Mouse (Mus musculus) megakaryocyte, adult 5-6 weeks (primary cell): ENCODE measurements at regions not wholly inside any gene's neighbourhood (a gene's known extent, or its start where the extent isn't known, plus 50 kb on each side); places are given as distances from the start of the nearest gene placed in this dataset.

Experiments
- ATAC-seq: 2 replicates; pipeline ENCODE4 v1.8.0; 2016; ENCODE audit warnings: mild to moderate bottlenecking, inconsistent platforms; ENCODE audit not compliant: poor library complexity, severe bottlenecking

GRCm38 (mm10) chr8:103138136-103138535, 352.7 kb upstream of the Cdh11 start:
- no peak for ATAC-seq

- no peak for ATAC-seq
These were observed 359.4 kb upstream of the Cdh11 start for GRCm38 (mm10) chr8:103144835-103145234.

- no peak for ATAC-seq
These were observed 362.6 kb upstream of the Cdh11 start for GRCm38 (mm10) chr8:103148013-103148412.

DNA sequence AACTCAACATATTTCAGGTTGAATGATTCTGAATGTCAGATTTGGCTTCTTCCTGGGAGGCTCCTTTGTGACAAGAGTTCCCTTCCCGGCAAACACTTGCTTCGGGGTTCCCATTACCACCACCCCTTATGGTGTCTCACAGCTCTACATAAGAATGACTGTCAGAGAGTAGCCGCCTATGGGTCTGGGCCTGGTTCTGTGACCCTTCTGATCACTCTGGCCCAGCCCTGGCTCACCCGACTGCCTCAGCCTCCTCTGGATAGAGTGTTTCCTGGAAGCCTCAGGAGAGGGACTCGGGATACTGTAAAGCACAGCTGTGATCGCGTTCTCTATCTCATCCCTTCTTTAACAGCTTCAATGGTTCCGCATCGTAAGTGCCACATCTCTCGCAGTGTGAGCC, 363.0 kb upstream of the Cdh11 start:
- no peak for ATAC-seq

DNA sequence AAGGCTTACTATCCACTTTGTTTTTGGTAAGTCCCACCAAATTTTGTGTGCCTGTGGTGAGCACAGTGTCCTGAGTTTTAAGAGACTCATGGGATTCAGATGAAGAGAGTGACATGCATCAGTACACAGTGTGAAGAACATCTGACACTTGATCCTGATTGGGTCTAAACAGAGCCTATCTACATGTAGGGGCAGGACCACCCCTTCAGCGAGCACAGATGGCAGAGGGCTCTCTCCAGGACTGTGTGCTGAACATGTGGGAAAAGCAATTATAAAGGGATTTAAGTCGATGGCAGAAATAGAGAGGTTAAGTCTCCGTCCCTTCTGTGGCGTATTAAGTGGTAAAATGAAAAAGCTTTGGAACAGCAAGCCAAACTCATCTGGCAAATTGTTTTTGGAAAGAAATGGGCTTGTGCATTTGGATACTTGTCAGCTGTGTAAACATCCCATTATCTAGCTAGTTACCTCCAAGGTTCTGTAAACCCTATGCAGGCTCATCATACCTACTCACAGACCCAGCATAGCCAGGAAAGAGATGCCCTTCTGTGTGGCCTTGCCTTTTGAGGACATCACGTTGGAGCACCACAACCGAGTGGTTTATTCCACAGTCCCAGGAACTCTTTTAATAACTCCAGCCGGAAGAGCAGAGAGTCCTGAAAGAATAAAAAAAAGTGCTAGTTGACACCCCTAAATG, 381.3 kb upstream of the Cdh11 start:
- no peak for ATAC-seq

- ATAC-seq, result no peak
These were observed 387.9 kb upstream of the Cdh11 start for GRCm38 (mm10) chr8:103173313-103173712.

DNA sequence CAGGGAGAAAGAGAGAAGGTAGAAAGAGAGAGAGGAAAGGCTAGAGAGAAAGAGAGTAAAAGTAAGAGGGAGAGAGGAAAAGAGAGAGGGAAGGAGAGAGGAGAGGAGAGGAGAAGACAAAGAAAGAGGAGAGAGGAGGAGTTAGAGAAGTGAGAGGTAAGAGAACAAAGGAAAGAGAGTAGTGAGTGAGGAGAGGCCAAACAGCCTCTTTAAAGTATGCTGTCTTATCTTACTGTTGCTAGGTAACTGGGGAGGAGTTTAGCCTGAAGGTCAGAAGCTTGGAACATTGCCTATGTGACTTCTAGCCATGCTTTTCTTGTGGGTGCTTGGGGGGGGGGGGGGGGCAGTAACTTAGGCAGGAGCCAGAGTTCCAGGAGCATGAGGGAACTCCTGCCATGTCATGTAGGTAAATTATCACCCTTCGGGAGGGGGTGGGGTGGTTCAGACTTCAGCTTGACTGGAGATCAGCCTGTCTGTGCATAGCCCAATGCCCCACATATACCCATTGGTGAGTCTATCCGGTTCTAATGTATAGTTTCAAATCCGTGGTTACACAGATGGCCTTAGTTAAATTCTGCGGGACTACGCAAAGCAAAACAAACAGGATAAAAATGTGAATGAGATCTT, 388.5 kb upstream of the Cdh11 start:
- ATAC-seq, result no peak

GRCm38 (mm10) chr8:103180661-103181060, 395.2 kb upstream of the Cdh11 start:
- ATAC-seq, result no peak

DNA sequence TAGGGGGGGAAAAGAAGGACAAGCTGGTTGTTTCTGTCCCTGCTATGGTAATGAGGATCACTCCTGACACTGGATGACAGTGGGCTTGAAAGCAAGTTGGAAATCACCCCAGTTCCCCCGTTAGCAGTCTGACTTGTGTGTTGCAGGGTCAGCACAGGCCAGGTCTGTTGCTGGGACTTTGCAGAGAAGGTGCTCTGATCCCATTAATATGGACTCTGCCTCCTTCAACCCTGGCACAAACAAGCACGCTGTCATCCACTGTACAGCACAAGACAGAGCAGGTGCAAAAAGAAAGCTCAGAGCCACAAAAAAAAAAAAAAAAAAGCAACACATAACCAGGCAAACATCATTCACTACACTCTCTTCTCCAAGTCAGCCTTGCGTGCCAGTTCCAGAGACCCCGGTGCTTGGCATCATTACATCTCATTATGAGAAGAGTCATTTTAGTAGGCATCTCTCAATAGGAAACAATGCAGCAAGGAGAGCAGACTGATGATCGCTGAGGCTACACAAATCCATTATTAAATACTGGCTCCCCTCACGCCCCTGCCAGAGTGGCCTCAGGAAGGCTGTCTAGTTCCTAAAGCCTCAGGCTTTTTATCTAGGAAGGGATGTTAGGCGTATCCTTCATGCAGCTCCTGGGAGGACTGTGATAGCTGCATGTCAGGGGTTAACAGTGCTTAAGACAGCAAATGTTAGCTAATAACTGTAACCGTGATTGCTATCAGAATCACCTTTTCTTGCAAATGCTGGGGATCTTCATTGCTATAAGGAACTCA, 403.5 kb upstream of the Cdh11 start:
- no peak for ATAC-seq

DNA sequence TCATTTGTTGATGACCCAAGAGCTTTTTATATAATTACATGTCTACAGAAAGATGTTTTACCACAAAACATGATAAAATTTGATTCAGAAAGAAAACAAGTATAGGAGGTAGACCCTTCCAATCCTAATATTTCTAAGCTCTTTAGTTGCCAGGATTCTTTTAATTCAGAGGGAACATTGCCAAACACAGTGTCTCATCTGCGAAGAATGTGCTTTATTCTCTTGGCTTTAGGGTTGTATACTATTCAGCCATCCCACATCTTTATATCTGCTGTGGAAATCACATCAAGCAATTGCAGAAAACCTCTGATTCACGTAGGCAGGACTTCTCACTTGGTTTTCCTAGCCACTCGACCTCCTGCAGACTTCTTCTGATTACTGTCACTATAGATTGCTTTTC, 412.8 kb upstream of the Cdh11 start:
- no peak for ATAC-seq

DNA sequence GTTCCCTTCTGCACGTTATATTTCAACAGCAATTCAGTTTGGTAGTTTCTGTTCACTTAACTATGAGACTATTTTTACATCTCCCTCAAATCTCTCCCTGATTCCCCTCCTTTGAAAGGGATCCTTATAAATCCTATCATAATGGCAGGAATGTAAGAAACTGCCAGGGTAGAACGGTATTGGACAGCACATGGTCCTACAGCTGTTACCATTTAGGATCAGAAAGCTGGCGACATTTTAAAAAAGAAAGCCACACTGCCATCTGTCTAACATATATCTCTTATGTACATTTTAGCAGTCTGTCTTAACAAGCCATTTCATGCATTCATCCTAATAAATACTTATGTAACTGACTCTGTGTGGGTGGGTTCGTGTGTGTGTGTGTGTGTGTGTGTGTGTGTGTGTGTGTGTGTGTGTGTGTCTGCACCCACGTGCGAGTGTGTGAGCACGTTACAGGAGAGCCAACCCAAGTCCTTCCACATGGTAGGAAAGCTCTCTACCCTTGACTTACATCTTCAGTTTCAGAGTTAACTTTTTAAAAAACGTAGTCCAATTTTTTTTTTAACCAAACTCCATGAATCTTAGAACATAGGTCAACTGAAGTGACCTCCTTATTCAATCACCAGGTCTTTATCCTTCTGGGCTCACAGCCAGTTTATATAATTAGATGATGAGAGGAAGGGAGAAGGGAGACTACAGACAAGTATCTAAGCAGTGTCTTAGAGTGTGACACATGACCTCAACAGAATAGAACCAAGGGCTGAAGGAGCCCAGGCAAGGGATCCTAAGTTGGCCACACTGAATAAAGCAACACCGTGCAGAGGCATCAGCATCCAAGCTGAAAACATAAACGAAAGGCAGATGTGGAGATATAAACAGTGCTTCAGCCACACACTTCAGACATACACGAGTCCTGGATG, 414.5 kb upstream of the Cdh11 start:
- no peak for ATAC-seq

DNA sequence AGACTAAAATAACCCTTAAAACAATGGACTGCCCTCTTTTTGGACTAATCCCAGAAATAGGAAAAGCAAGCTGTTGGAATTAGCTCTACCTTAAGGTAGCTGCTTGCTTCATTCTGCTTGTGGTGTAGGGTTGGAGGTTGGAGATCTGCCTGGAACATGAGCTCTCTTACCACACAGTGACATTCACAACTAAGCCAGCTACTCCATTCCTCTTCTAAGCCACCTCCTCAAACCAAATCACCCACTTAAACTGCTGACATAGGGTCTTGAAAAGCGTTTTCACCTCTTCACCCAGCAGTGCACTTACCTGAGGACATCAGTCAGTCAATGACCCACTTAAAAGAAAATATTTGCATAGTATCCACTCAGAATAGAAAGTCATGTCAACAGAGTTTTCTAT, 418.3 kb upstream of the Cdh11 start:
- ATAC-seq, result no peak

- ATAC-seq, result no peak
These were observed 429.2 kb upstream of the Cdh11 start for GRCm38 (mm10) chr8:103214606-103215005.

DNA sequence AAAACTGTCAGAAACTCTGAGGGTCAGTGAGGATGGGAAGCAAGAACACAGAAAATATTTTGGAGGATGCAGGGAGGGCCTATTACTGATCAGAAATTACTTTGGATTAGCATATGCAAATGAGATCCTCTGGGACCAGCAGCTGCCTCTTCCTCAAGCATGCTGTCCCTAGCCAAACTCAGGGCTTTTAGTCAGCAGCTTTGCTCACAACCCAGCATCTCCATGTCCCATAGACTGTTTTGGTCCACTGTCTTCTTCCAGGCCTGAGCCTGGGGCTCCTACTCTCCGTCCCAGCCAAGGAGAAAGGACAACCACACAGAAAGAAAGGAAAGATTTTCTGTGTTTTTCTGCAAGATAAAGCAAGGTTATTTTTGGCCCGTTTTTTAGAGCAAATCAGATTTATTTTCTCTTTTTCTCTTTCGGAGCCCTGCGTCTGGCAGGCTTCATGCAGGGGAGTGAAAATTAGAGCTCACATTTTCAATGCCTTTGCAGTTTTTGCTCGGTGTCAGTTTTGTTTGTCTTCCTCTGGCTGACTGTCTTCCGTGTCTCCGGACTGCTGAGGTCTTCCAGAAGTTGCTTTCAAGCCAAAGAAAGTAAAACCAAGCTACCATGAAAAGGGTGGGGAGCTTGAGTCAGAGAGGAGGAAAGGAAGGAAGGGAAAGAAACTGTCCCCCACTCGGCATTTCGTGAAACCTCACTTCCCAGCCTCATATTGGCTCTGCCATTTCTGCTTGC, 445.5 kb upstream of the Cdh11 start:
- ATAC-seq, result no peak

DNA sequence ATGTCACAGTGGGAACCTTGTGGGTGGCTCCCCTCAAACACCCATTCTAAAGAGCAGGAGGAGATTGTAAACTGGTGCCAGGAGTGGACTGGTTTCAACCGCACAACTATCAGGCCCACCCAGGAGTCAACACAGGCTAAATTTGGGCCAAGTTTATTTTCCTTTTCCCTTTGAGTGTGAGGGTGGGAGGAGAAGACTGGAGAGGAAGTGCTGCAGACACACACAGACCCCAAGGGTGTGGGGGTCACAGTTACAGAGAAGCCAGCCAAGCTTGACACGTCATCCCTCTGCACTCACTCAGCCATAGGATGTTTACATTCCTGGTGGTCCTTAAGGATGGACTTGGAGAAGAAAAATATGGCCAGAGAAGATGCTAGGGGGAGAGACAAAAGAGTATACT, 448.9 kb upstream of the Cdh11 start:
- ATAC-seq, result no peak

DNA sequence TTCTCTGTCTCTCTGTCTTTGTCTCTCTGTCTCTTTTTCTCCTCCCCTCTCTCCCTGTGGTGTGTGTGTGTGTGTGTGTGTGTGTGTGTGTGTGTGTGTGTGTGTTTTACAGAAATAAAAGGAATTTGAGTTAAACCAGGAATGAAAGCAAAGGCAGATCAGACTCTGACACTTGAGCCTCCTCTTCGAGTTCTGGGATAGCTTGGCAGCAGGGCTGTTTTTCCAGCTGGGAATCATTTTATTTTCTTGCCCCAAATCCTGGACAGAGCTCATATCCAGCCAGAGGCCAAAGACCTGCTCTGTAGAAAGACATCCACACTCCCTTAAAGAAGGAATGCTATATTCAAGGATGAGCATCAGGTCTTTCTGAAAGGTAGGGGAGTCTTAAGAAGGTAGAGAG, 450.2 kb upstream of the Cdh11 start:
- ATAC-seq, result no peak

- ATAC-seq, result no peak
These were observed 453.1 kb upstream of the Cdh11 start for GRCm38 (mm10) chr8:103238456-103238970.

DNA sequence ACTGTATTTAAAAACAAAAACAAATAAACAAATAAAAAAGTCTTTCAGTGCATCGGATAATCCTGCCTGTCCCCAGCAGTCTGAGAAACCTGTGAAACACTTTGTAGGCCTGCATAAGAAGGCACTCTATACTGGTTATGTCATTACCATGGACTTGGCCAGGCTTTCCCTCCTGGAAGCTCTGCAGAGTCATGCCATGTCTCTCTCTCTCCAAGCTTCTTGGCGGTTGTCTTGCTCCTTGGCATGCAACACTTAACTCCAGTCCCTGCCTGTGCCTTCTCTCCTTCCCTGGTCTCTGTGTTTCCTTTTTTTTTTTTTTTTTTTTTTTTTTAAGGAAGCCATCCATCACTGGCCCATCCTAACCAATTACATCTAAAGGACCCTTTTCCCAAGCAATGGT, 458.7 kb upstream of the Cdh11 start:
- no peak for ATAC-seq

- ATAC-seq, result no peak
These were observed 459.2 kb upstream of the Cdh11 start for GRCm38 (mm10) chr8:103244658-103245057.

GRCm38 (mm10) chr8:103245864-103246263, 460.4 kb upstream of the Cdh11 start:
- no peak for ATAC-seq
